Mouse (Mus musculus): Measurements from ENCODE around the gene Slc17a5.
"Not testable (repeated sequence)": the region's sequence is repeated elsewhere in the genome, so short reads cannot be mapped to it uniquely, and the experiment has no call there.

The Slc17a5 gene

DNA sequence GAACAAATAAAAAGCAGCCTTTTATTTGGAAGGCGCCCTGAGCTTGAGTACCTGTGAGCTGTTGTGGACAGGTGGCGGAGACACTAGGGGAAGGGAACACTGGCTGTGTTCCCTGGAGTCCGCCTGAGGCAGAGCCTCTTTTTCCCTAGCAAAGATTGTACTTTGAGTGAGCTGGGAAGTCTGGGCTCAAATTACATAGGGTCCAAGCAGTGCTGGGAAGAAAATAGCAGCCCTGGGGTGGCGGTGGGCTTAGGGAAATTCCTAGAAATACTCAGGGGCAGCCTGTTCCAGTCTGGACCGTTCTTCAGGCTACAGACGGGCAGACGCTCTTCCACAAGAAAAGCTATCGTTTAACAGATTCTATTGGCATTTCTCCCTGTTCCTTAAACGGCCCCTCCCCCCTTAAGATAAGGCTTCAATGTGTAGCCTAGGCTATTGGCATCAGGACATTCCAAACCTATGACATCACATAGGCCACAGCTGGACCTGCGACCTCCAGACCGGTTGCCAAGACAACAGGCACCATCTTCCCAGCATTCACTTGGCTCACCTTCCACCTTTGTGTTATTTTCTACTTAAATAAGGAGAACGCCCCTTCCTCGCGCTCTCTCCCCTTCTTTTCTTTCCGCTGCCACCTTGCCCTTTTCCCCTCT lies 67.6 kb downstream of the Slc17a5 start:
- DNase-seq (ENCODE audit: low read depth in 1 of 2, low spot score in 2 of 2) = no peak

DNA sequence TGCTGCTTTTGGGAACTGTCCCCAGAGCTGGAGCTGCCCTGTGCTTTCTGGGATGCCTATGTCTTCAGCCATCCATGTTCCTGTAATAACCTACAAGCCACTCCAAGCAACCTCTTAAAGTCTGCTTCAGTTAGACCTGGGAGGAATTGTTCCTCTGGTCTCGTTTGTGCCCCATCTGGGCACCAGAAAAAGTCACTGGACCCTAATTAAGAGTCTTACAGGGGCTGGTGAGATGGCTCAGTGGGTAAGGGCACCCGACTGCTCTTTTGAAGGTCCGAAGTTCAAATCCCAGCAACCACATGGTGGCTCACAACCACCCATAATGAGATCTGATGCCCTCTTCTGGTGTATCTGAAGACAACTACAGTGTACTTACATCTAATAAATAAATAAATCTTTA lies 70.6 kb downstream of the Slc17a5 start:
- not testable (repeated sequence) for DNase-seq (ENCODE audit: low read depth in 1 of 2, low spot score in 2 of 2)

DNA sequence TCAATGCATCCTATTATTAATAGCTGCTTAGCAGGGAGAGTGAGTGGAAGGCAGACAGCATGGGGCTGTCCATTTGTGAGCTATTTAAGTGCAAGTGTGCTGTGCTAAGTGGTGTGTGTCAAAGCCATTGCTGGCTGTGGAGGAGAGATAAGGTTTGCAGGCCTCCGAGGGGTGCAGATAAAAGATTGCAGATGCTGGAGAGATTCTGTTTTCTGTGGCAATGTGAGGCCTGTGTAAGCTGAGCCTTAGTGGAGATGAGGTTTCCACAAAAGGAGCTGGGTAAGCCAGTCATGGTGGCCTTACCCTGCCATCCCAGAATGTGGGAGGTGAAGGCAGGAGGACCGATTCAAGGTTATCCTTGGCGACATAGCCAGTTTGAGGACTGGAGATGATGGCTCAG lies 71.7 kb downstream of the Slc17a5 start:
- no peak for DNase-seq (ENCODE audit: low read depth in 1 of 2, low spot score in 2 of 2)

DNA sequence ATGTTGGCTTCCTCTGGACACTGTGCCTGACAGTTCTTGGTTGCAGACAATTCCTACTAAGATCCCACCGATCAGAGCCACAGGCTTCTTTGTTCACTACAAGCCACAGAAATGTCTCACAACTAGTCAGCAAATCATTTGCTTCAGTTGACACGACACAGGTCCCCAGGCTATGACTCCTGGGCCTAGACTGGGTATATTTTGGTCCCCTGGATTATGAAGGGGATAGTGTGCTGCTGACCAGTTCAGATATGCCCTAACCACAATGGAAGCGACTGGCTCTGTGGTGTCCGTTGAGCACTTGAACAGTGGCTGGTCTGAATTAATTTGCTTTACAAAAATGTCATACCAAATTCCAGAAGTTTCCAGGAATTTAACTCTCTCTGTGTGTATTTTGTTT lies 73.2 kb downstream of the Slc17a5 start:
- no peak for DNase-seq (ENCODE audit: low read depth in 1 of 2, low spot score in 2 of 2)

DNA sequence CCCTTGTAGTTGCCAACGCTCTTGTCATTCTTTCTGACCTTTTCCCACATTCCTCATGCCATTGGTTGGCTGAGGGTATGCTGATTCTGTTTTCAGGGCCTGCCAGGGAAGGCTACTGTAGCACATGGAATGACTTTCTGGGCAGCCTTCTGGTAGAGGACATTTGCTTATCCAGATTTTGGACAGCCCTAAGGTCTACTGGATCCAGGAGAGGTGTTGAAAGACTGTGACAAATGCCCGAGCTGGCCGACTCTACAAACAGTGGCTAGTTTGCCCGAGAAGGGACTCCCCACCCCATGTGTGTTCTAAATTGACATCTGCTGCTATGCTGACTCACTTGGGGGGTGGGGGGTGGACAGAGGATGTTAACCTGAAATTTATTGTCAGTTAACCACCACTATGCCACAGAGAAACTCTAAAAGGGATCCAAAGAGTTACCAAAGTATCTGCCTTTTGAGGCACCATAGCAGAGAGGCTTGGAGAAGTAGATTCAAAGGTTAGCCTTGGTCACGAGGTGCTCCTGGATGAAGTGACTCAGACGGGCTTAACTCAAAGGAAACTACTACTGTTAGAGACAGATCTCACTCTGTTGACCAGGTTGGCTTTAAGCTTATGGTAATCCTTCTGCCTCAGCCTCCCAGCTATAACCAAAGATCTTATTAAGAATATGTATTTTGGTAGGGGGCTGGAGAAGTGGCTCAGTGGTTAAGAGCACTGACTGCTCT lies 73.9 kb downstream of the Slc17a5 start:
- DNase-seq (ENCODE audit: low read depth in 1 of 2, low spot score in 2 of 2) = no peak

DNA sequence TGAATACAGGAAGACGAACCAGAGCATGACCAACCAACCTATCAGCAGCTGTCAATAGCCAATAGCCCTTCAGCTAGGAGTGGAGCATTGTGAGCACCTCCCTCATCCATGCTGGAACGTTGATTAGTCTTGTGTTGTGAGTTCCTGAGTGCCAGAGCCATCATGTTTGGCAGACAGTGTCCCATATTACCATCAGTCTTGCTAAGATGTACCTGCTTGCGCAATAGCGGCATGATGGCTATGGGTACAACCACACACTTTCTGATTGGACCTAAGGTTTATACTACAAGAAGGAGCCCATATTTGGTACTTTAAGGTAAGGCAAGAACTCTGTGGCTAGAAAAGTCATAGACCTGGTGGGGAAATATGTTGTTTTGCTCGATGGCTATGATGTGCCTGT lies 76.1 kb downstream of the Slc17a5 start:
- no peak for DNase-seq (ENCODE audit: low read depth in 1 of 2, low spot score in 2 of 2)

DNA sequence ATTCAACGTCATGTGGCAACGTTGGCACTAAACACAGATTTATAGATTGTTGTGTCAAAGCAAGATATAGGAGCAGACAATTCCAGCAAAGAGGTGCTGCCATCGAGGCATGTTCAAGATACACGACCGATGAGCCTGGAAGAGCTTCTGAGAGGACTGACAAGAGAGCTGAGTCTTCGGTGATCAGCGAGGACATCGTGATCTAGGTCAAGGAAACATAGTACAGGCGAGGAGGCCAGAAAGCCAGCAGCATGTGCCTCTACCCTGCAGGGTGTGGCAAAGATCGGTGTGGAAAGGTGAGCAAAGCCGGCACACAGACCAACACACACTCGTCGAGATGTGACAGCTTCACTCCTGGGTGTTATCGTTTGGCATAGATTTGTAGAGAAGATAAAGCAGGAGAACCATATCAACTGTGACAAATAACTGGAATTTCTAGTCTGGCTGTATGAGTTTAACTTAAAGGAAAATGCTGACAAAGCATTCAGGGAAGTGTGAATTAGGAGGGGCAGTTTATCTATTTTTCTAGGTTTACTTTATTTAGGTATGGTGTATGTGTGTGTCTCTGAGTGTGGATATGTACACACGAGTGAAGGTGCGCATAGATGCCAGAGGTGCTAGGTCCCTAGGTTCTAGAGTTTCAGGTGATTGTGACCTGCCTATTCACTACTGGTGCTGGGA lies 79.6 kb downstream of the Slc17a5 start:
- no peak for DNase-seq (ENCODE audit: low read depth in 1 of 2, low spot score in 2 of 2)

DNA sequence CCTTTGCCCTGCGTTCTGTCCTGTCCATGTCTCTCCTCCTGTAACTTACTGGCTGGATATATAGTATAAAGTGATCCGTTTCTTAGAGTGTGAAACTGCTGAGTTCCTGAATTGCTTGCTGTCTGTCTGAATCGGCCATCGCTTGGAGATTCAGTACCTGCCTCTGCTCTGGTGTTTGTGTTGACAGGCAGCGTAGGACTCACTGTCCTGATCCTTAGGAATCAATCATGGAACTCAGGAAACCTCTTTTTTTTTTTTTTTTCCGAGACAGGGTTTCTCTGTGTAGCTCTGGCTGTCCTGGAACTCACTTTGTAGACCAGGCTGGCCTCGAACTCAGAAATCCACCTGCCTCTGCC lies 81.1 kb downstream of the Slc17a5 start:
- no peak for DNase-seq (ENCODE audit: low read depth in 1 of 2, low spot score in 2 of 2)

DNA sequence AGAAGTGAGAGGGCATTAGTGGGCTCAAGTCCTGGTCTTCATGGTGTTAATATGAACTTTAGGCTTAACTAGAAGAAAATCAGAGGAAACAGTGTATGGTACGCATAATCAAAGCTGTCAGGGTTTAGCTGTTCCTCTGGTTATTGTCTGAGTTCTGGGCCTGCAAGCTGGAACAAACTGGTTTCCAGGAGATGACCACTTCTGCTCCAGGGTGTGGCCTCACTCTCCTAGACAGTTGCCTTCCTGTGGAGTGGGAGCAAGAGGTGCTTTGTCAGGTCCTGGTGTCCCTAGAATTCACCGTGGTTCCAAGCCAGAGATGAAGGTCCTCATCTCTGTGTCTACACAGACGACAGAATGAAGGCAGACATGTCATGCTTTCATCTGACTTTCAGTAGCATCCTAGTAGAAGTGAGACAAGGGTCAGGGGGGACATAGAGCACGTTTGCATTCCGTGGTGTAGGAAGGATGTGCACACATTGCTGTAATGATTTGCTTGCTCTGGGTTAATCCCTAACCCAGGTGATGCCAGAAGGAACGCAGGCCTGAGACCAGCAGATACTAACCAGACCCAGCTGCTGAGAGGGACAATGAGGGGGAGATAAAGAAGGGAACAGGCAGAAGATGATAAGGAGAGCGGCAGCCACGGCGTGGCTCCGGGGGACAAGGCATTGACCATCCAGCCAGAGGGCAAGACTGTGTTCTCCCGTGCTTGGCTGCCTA lies 81.7 kb downstream of the Slc17a5 start:
- no peak for DNase-seq (ENCODE audit: low read depth in 1 of 2, low spot score in 2 of 2)

DNA sequence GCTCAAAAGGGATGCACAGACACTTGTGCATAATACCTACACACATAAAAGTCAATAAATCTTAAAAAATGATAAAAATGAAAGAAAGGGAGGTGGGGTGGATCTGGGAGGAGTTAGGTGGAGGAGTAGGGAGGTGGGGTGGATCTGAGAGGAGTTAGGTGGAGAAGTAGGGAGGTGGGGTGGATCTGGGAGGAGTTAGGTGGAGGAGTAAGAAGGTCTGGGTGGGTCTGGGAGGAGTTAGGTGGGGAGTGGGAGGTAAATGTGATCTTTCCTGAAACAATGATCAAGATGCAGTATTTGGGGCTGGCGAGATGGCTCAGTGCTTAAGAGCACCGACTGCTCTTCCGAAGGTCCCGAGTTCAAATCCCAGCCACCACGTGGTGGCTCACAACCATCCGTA lies 82.6 kb downstream of the Slc17a5 start:
- DNase-seq (ENCODE audit: low read depth in 1 of 2, low spot score in 2 of 2) = no peak

DNA sequence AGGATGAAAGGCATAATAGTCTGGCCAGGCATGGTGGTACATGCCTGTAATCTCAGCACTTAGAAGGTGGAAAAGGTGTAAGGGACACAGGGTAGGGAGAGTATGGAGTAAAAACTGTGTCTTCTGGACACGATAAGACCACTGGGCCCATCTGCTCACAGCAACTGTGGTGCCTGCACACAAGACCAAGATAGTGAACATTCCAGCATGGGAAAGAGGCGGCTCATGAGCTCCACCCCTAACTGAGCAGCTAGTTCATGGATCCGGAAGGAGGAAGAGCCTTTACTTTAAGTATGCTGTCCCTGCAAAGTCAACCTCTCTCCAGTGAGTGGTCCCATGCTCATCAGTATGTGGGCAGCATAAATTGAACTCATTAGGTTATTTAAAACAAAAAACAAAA lies 83.2 kb downstream of the Slc17a5 start:
- DNase-seq (ENCODE audit: low read depth in 1 of 2, low spot score in 2 of 2) = no peak

DNA sequence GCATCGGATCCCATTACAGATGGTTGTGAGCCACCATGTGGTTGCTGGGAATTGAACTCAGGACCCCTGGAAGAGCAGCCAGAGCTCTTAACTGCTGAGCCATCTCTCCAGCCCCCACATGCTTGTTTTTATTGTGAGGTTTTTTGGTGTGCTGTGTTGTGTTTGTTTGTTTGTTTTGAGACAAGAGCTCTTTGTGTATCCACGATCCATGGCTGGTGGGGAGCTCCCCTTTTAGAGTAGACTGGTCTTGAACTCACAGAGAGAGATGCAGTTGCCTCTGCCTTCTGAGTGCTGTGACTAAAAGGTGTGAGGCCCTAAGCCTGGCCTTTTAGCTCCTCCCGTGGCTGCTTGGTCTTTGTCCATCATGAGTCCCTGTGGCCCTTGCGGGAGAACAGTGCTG lies 83.7 kb downstream of the Slc17a5 start:
- DNase-seq (ENCODE audit: low read depth in 1 of 2, low spot score in 2 of 2) = no peak

DNA sequence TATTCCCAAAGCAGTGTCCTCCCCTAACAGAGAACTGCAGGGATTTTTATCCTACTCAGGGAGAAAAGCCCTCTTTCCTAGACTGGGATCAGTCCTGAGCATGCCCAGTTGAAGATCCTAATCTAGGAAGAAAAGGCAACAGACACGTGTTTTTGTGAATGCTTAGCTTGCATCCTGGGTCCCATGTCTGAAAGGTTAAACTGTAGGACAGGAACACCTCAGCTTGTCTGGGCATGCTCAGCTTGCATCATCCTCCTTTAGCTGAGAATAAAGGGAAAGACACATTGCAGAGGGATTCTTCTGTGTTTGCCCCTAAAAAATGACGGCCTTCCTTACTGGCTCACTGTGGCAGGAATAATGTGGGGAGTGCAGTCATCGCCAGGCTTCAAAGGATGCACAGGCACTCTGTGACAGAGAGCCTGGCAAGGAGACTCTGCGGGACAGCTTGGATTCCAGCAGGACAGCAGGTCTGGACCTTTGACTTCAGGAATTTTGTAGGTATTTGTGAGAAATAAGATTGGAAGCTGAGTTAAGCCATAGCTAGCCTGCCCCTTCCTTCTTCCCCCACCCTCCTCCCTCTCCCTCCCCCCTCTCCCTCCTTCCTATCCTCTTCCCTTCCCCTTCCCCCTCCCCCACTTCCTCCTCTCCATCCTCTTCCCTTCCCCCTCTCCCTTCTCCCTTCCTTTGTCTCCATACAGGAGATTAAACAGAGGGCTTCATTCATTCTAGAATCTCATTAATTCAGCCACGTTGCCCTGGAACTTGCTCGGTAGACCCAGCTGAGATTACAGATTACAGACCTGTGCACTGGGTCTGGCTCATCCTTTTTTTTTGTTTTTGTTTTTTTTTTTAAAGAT lies 84.4 kb downstream of the Slc17a5 start:
- DNase-seq (ENCODE audit: low read depth in 1 of 2, low spot score in 2 of 2) = no peak

DNA sequence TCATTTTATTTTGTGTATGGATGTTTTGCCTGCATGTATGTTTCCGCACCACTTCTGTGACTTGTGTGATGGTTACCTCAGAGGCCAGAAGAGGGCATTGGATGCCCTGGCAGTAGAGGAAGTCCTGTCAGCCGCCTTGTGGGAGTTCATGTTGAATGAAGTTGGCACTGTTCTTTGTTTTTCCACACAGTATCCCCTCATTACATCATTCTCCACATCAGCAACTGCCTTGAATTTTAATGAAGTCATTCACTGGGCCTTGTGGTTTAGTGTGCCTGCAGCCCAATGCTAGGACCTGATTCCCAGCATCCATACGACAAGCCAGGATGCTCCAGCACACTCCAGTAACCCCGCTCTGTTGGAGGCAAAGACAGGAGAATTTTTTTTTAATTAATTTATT lies 86.6 kb downstream of the Slc17a5 start:
- no peak for DNase-seq (ENCODE audit: low read depth in 1 of 2, low spot score in 2 of 2)

DNA sequence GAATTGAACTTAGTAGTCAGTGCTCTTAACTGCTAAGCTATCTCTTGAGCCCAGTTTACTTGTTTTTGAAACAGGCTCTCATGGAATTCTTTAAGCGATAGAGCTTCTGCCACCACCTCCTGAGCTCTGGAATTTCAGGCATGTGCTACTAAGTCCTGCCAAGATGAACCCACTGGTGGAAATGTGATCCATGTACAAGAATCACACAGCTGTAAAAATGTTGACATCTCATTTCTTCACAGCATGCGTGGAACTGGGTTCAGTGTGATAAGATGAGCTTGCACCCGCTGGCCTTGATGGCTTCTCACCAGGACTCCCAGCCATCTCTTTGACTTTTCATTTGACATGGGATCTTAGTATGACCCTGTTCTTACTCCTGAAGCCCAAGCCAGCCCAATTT lies 87.5 kb downstream of the Slc17a5 start:
- no peak for DNase-seq (ENCODE audit: low read depth in 1 of 2, low spot score in 2 of 2)

DNA sequence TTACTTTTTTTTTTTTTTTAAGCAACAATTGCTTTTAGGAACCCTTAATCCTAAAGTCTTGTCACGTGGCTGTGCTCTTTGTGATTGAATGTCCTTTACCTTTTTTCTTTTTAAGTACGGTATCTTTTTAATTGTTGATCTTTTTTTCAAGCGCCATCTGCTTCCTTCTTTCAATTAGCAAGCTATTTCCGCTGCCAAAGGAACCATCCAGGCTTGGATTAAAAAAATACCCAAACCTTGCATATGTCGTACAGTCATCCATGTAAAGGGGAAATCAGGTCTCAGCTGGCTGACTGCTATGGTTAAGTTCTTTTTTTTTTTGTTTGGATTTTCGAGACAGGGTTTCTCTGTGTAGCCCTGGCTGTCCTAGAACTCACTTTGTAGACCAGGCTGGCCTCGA lies 94.7 kb downstream of the Slc17a5 start:
- DNase-seq (ENCODE audit: low read depth in 1 of 2, low spot score in 2 of 2) = no peak

DNA sequence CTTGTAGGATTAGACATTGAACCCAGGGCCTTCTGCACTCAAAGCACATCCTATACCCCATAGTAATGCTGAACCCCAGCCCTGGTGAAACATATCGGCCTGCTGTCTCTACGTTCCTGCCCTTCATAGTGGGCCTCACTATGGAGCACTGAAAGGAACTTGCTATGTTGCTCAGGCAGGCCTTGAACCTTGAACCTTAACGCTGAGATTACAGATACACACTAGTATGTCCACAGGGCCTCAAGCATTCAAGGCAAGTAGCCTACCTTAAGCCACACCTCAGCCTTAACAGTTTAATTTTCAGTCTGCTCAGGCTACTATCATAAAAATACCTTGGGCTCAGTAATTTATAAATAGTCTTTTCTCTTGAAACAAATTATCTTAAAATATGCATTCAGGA lies 95.6 kb downstream of the Slc17a5 start:
- DNase-seq (ENCODE audit: low read depth in 1 of 2, low spot score in 2 of 2) = no peak

DNA sequence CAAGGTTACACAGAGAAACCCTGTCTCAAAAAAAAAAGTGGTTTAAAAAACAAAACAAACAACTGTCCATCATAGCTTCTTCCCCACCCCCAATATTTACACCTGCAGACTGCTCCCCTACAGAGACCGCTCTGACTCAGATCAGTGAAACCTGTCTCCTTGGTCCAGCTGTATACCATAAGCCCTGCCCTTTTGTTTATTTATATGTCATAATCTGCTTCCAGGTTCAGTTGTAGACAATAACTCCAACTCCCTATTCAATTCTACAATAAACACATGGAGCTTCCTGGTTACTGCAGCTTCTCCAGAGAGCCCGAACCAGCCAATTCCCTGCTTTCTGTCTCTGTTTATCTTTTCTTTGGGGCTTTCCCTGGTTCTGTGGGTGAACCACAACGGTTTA lies 96.7 kb downstream of the Slc17a5 start:
- DNase-seq (ENCODE audit: low read depth in 1 of 2, low spot score in 2 of 2) = no peak

DNA sequence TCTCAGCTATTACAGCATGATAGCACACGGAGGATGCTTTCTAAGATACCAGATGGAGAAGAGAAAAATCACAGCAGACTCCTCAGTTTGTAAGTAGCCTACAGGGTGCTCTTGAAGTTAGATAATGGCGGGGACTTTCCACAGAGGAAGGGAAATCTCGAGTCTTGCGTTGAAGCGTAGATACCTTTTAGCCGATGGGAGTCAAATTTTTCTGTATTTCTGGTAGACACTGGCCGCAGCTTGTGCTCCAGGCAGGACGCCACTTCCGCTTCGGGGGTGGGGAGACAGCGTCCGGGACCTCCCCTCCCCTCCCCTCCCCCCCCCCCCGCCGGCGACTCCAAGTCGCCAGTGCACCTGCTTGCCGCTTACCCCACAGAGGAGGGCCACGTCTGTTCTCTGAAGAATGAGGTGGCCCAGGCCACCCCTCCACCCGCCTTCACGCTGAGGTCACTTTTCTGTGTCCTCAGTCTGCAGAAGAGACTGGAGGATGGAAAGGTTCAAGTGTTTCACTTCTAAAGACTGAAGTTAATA lies 98.9 kb downstream of the Slc17a5 start, which contains the start of gene Eef1a1:
TSS of gene Eef1a1 (minus strand) at position 262 of the 531 bp plus-strand sequence.
- DNase-seq (ENCODE audit: low read depth in 1 of 2, low spot score in 2 of 2) = no peak

DNA sequence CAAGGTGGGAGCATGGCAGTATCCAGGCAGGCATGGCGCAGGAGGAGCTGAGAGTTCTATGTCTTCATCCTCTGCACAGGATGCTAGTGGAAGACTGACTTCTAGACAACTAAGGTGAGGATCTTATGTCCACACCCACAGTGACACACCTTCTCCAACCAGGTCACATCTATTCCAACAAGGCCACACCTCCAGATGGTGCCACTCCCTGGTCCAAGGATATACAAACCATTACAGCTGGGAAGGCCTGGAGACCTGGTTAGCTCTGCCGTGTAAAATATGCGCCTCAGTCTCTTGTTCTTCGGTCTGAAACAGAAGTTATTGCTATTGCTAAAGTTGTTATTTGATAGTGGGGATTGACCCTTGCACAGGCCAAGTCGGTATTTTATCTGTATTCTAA lies 99.8 kb downstream of the Slc17a5 start:
- DNase-seq (ENCODE audit: low read depth in 1 of 2, low spot score in 2 of 2) = not testable (repeated sequence)

All from monocyte, adult 2 months (primary cell).